Mouse (Mus musculus) natural killer cell, adult 2 months (primary cell): ENCODE data around the gene Maff.
A peak's percentile ranks its signal among the peaks of the same experiment; 100 is the strongest.

Source experiments
- DNase-seq, 2 experiments: peaks; one replicate each; pipeline ENCODE4 v3.0.0; 2022; ENCODE audit warnings: low spot score in 2 of 2

Gene Maff

DNA sequence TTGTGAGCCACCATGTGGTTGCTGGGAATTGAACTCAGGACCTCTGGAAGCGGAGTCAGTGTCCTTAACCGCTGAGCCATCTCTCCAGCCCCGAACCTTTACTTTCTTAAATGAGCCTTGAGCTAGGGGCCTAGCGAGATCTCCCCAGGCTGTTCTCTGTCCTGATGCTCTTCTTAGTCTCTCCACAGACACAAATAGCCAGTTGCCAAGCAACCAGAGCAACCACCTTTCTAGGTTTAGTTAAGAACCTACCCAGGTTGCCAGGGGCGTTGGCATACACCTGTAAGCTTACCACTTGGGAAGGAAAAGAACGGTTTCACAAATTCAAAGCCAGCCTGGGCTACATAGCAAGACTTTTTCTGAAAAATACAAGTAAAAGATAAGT lies 16.4 kb upstream of the Maff start:
- DNase-seq = no peak

DNA sequence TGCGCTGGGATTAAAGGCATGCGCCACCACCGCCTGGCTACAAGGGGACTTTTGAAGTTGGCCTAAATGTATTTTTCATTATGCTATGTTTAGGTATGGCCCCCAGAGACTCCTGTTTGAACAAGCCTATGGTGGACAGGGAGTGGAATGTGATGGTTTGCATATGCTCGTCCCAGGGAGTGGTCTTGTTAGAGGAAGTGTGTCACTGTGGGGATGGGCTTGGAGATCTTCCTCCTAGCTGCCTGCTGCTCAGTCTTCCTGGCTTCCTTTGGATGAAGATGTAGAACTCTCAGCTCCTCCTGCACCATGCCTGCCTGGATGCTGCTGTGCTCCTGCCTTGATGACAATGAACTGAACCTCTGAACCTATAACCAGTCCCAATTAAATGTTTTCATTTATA lies 15.9 kb upstream of the Maff start:
- no peak for DNase-seq

DNA sequence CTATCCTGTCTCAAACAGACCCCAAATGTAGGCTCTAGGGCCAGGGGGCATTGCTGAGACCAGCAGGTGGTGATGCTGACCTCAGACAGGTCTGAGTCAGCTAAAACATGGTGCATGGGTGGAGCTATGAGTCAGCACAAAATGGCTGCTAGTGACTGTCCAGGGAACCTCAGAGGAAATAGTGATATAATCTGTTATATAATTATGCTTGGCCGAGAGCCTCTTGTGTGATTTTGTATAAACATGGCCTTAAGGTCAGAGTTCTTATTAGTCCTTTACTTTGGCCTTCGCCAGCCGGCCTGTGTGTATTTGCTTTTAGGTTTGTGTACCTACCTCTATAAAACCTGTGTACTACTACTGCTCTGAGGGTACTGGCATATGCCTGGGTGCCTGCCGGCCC lies 13.0 kb upstream of the Maff start:
- no peak for DNase-seq

DNA sequence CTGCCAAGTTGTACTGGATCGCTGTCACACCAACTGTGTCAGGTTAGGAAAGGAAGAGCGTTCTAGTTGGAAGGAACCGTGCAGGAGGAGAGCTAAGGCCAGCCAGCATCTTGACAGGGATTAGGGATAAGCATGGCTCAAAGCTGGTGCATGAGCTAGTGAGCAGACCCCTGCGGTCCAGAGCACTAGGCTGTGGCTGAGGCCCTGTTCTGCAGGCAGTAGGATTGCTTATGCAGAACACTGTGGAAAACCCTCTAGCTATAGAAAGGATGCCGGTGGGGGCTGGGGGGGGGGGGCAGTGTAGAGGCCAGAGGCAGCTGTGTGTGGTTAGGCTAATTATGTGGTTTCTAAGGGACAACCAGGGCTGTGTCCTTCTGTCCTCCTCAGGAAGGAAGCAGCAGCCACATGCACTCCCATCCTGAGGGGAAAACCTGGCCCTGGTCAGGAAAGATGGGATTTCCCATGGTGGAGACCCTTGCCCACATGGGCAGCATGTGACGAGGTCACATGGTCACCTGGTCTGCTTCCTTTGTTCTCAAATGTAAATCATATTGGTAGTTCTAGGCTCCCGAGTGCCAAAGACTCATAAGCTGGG lies 11.3 kb upstream of the Maff start:
- no peak for DNase-seq

DNA sequence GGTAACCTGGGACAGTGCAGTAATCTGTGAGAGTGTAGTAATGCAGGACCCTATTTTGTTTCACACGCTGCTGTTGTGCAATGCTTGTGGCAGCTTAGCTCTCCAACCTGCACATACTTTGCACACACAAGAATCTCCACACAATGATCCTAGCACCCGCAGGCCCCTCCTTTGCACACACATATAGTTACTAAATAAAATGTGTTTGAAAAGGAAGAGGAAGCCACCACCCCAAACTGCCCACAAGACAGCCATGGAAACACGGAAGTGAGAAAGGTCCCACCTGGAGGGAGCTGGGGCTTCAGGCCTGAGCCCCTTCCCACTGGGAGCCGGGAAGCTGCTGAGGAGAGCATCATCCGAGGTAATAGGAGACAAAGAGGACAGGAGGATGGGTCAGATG lies 7.4 kb upstream of the Maff start:
- DNase-seq = no peak

DNA sequence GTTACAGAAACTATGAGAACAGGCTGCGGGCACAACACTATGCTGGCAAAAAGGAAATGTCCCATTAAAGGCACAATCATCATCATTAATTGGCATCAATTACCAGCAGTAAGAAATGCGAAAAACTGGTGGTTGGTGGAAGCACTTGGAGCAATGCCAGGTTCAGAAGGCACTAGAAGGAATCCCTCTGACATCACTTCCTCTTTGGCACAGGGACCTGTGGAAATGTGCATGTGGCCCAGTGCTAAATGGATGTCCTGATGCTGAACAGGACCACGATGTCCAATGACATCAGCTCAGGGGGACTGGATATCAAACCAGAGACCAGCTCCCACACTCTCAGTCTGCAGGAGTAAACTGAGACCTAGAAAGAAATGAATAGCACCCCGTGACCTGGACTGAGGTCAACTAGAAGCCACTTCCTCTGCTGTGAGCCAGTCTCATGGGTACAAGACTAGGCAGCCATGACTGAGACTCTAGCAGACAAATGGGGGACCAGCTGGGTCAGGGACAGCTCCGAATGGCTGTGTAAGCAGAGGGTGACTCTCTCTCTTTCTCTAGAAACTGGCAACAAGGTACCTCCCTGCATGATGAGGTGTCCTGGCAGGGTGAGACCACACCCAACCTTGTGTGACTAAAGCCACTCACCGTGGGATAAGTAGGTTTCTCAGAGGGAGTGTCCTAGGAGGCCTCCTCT lies 3.6 kb upstream of the Maff start:
- DNase-seq = peak in 1 of 2 experiments; percentile 51

DNA sequence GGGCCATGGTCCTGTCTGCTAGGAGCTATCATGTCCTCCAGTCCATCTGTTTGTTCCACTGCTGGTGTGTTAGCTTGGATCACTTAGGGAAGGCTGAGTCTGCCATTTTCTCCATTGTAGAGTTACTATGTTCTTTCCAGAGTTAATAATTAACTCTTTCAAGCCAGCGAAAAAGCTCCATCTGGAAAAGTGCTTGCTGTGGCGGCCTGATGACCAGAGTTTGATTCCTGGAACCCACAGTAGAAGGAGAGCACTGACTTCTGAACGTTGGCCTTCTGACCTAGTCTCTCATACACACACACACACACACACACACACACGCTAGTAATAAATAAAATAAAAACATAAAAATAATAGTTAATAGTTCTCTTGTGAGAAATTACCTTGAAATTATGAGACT lies 1.8 kb upstream of the Maff start:
- DNase-seq = no peak

DNA sequence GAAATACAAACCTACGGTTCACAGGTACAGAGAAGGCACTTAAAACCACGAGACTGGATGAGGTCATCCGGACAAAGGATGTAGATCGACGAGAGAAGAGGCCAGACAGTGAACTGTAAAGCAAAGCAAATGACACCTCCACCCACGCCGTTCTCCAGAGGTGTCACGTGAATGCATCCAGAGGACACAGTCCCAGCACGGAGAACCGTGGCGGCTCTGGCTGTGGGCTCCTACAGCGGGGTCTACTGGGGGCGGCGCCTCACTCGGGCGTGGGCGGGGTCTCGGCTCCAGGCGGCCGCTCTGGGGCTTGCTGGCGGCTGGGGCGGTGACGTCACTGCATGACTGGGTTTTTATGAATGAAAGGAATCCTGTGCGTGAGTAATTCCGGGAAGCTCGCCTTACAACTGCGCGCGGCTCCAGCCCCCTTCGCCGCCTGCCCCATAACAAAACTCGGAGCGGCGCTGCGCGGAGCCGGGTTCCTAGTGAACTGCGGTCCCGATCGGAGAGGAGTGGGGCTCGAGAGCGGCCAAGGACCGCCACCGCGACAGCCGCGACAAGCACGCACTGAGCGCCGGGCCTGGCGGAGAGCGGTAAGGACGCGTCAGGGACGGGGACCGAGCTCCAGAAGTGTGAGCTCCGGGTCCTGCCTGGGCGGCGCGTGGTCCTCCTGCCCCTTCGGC lies 884 bp downstream of the Maff start:
- DNase-seq = peak; percentile 96 to 97

DNA sequence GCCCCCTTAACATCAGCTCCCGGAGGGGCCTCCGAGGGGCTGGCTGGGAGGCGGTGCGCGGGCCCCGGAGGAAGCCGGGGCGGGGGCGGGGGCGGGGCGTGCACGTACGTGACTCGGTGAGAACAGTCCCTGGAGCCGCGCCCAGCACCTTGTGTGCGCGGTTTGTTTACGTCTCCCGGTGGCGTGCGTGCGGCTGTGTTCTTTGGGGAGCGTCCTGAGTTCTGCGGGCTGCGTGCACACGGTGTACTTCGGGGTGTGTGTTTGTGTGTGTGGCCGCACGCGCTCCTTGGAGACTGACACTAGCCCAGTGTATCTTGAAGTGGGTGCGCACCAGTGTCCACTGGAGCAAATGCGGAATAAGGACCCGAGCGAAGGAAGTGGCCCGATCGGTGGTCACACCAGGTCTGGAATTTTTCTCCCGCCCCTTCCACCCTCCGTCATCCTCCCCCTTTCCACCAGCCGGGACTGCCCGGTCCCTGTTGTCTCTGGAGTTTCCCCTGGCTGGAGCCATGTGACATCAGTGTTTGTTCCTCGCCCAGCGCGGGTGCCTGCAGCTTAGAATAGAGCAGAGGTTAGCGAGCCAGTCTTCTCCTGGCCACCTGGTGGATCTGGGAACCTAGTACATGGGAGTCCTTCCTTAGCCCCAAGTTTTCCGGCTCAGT lies 1.6 kb downstream of the Maff start:
- DNase-seq = peak; percentile 84 to 85

DNA sequence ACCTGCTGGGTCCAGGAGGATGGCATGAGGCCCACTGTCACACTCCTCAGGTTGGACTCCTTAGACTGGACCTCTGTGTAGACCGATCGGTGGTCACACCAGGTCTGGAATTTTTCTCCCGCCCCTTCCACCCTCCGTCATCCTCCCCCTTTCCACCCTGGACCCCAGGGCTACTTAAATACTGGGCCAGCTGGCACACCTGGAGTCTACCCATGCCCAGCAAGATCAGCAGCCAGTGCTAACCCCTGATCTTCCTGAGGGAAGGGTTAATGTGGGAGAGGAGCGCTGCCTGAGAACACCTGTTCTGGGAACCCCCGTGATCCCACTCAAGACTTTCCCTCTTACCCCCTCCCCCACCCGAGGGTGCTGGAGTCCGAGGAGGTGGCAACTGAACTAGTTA lies 2.2 kb downstream of the Maff start:
- DNase-seq = no peak

DNA sequence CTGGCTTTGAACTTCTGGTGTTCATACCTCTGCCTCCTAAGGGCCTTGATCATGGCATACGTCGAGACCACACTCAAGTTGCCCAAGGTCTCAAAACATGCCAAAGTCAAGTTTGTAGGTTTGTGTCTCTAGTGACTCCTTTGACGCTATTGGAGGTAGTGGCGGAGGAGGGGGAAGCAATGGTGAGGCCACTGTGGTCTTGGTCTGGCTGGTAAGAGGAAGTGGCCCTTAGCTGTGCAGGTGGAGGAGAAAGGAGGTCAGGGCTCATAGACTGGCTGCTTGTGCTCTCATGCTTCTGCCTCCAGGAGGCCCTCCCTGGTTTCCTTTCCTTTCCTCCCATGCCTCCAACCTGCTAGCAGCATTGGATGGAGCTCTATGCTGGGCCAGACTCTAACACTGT lies 4.4 kb downstream of the Maff start:
- peak in 1 of 2 experiments; percentile 56 for DNase-seq

DNA sequence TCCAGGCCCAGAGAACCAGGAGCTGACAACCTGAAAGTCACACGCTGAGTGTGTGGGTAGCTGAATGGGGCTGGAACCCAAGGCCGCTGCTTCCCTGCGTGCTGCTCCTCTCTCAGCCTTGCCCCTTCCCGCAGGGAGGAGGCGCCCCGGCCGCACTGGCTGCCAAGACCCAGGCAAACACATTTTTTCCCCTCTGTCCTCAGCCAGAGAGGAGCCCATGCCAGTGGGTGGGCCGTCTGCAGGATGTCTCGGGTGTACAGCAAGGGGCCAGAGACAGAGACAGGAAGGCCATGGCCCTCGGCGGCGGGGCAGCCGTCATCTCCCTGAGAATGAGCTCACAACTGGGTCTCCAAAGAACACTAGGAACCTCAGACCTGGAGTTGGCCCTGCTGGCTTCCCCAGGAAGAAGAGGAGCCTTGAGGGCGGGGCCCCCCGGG lies 4.9 kb downstream of the Maff start:
- no peak for DNase-seq

DNA sequence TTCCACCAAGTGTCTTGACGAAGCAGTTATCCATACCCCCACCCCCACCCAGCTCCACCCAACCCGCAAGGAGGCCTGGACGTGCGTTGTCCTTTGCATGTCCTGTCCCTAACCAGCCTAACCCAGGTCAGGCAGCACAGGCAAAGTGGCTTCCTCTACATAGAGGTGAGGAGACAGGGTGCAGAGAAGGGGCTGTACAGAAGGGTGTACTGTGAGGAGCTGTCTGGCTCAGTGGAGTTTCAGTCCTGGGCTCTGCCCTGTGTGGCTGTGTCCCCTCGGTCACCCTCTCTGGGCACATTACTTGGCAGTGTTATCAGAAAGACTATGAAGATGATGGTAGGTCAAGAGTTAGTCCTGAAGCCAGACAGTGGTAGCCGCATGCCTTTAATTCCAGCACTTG lies 6.1 kb downstream of the Maff start:
- no peak for DNase-seq

DNA sequence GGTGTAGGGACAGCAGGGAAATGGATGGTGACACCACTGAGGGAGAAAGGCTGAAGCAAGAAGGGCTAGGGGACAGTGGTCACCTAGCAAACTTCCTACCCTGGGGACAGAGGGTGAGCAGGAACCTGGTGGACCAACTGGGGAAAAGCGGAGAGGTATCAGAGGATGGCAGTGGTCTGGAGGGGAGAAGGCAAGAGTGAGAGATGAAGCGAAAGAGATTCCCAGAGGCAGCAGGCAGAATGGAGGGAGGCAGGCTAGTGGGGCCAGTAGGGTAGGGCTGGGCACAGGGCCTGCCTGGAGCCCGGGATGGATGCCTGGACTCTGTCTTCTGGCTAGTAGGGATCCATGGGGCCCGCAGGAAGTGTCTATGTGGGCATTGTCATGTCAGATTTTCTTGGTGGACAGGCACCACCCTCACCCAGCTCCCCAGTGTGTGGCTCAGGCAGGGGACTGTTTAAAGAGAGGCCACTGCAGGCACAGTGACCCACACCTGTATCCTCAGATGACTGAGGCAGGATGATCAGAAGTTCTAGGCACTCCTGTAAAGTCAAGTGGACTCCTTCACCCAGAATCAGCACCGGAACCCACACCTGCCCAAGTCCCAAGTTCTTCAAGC lies 7.4 kb downstream of the Maff start:
- no peak for DNase-seq

DNA sequence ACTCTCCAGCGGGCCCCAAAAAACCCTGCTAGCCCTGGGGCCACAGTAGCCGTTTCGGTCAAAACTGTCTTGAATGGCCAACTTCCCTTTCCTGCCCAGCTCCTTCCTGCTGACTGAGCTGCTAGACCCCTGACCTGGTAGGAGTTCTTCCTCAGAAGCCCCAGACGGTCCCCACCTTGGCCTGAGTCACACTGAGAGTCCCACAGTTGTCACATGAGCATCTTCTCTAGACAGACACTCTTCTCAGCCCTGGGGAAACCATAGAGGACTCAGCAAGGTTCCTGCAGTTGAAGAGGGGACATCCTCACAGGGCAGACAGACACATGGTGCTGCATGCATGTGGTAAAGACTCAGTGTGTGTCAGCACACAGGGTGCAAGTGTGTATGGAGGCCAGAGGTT lies 8.2 kb downstream of the Maff start:
- DNase-seq = peak; percentile 48 to 50

DNA sequence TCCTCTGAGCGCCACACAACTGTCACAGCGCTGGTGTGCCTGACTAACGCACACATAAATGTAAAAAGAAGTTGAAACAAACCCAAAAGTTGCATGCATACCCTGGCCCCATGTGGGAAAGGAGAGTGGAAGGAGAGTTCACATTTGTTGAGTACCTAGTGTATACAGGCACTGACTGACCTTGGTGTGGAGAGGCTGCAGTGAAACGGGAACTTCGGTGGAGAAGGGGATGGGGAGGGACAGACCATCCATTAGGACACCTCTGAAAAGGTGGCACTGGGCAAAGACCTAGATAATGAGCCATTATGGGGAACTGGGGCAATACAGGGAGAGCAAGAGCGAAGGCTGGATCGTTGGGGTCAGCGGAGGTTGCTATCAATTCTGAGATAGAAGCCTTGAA lies 10.1 kb downstream of the Maff start:
- no peak for DNase-seq

DNA sequence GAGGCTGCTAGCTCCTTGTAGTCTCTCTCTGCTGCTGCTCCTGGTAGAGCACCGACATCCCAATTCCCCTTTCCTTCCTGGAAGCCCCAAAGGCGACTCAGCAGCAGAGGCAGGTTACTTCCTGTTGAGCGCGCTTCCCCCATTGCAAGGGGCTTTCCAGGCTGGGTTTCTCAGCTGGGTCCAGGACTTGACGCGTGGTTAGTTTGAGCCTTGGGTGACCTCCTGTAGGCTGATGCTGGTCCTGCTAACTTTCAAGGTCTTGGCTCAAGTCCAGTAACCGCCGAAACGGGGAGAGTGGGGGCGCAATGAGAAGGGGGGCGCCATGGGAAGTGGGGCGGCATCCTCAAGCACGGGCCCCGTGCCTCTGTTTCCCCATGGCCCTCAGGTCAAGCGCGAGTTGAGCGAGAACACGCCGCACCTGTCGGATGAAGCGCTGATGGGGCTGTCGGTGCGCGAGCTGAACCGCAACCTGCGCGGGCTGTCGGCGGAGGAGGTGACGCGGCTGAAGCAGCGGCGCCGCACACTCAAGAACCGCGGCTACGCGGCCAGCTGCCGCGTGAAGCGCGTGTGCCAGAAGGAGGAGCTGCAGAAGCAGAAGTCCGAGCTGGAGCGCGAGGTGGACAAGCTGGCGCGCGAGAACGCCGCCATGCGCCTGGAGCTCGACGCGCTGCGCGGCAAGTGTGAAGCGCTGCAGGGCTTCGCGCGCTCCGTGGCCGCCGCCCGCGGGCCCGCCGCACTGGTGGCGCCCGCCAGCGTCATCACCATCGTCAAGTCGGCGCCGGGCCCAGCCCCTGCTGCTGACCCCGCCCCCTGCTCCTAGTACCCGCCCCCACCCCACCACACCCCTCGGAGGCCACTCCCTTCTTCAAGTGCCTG lies 10.9 kb downstream of the Maff start:
- DNase-seq = peak; percentile 82 to 90

DNA sequence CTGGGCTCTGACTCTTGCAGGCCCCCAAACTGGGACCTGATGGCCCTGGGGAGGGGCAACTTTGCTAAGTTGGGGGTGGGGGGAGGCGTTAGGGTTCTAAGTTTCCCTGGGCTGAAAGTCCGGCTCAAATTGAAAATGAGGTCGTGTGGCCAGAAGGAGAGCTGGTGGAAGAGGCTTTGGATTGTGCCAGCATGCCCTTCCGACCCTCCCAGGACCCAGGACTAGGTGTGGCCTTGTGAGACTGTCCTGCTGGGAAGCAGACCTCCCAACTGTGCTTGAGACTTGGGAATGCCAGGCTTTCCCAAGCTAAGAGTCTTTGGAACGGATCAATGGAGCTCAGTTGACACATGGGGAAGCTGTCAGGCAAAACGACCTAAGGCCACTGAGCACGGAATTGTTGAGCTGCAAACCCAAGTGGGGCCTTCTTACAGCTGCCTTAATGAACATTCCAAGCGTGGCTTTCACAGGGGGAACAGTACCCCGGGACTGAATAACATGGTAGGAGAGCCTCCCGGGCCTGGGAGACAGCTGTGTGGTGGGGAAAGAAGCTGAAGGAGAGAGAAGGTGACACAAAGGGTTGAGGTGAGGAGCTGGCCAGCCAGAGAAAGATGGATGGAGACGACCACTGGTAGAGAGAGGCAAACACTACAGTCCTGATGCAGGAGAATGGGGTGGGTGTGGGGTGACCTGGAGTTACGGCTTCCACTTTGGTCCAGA lies 11.7 kb downstream of the Maff start:
- no peak for DNase-seq

DNA sequence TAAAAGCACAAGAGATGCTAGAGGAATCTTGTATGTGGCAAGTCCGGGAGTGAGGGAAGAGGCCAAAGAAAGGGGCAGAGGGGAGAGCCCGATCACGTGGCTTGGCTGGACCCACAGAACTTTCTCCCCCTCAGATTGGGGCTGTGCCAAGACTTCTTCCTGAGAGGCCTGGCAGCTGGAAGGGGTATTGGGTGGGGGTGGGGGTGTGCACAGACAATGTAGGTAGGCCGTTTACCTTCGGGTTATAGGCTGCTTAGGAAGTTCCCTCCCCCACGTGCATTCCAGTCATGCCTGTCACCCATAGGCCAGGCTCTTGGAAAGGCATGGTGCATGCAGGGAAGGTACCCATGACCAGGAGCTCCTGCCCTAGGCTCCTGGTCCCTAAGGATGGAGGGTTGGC lies 13.5 kb downstream of the Maff start:
- no peak for DNase-seq

DNA sequence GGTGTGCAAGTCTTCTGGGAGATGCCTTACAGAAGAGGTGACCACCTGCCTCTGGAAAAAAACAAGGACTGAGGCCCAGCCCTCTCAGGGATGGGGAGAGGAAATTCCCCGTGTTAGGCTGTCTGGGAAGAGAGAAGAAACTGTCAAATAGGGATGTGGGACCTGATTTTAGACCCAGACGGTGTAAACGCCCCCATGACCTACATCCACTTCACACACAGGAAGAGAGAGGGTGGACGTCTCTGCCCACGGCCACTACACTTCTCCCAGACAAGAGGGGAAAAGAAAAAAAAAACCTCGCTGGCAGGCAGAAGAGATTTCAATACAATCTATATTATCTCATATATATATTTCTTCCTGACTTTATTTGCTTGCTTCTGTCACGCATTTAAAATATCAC lies 13.9 kb downstream of the Maff start:
- no peak for DNase-seq

DNA sequence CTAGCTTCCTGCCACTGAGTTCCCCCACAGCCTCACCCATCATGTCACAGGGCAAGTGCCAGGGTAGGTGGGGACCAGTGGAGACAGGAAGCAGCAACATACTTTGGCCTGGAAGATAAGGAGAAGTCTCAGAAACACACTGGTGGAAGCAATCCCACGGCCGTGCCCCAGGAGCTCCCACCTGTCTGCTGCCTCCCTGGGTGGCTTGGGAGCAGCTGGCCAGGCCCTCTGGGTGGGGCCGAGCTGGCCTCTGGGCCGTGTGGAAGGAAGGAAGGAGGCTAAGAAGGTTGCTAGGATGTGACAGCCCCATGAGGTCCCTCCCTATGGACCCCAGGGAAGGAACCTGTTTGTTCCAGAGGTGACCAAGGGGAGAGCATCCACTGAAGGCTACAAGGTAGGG lies 14.6 kb downstream of the Maff start:
- DNase-seq = no peak
